Mouse (Mus musculus) frontal cortex, adult (tissue): ENCODE data around the gene Nxph4.

Experiments
- ATAC-seq: cut with Nextera tagmentation; 2 replicates; pipeline ENCODE4 v1.9.2; 2017; ENCODE audit warnings: mild to moderate bottlenecking, moderate library complexity, mixed read lengths; ENCODE audit not compliant: low TSS enrichment

Gene Nxph4

GRCm38 (mm10) chr10:127534036-127534928, at the start of gene Nxph4:
Gene Nxph4, minus strand, starts transcription at chr10:127534559.
- no peak for ATAC-seq

- ATAC-seq = no peak
Observed at GRCm38 (mm10) chr10:127583649-127584048, 49.3 kb upstream of the Nxph4 start.

GRCm38 (mm10) chr10:127581291-127581690, 46.9 kb upstream of the Nxph4 start:
- no peak for ATAC-seq

GRCm38 (mm10) chr10:127577982-127578381, 43.6 kb upstream of the Nxph4 start:
- peak; percentile 32; the same call in 1 of the 2 replicates for ATAC-seq

GRCm38 (mm10) chr10:127577156-127577555, 42.8 kb upstream of the Nxph4 start:
- no peak for ATAC-seq

GRCm38 (mm10) chr10:127576381-127576961, 42.1 kb upstream of the Nxph4 start:
- no peak for ATAC-seq

- no peak for ATAC-seq
Observed at GRCm38 (mm10) chr10:127575741-127576140, 41.4 kb upstream of the Nxph4 start.

- no peak for ATAC-seq
Observed at GRCm38 (mm10) chr10:127572281-127572680, 37.9 kb upstream of the Nxph4 start.

GRCm38 (mm10) chr10:127570937-127571641, 36.7 kb upstream of the Nxph4 start:
- ATAC-seq = no peak

- no peak for ATAC-seq
Observed at GRCm38 (mm10) chr10:127570384-127570783, 36.0 kb upstream of the Nxph4 start.

GRCm38 (mm10) chr10:127569450-127569849, 35.1 kb upstream of the Nxph4 start:
- ATAC-seq = no peak

GRCm38 (mm10) chr10:127566553-127567326, 32.4 kb upstream of the Nxph4 start:
- ATAC-seq = no peak

- ATAC-seq = peak; percentile 89
Observed at GRCm38 (mm10) chr10:127564301-127564700, 29.9 kb upstream of the Nxph4 start.

GRCm38 (mm10) chr10:127563840-127564239, 29.5 kb upstream of the Nxph4 start:
- ATAC-seq = no peak

GRCm38 (mm10) chr10:127561145-127561544, 26.8 kb upstream of the Nxph4 start:
- no peak for ATAC-seq

- no peak for ATAC-seq
Observed at GRCm38 (mm10) chr10:127557397-127557796, 23.0 kb upstream of the Nxph4 start.

GRCm38 (mm10) chr10:127555703-127556102, 21.3 kb upstream of the Nxph4 start:
- no peak for ATAC-seq

- no peak for ATAC-seq
Observed at GRCm38 (mm10) chr10:127549892-127550291, 15.5 kb upstream of the Nxph4 start.

- ATAC-seq = no peak
Observed at GRCm38 (mm10) chr10:127548236-127548635, 13.9 kb upstream of the Nxph4 start.

GRCm38 (mm10) chr10:127546505-127546904, 12.1 kb upstream of the Nxph4 start:
- ATAC-seq = no peak

GRCm38 (mm10) chr10:127544375-127544774, 10.0 kb upstream of the Nxph4 start:
- ATAC-seq = no peak

GRCm38 (mm10) chr10:127543916-127544315, 9.6 kb upstream of the Nxph4 start:
- ATAC-seq = no peak
